Mouse (Mus musculus) layer of hippocampus, postnatal 25 days (tissue): Measurements from ENCODE around the gene Cx3cr1. TPM values are rescaled to one million over a fixed set of nuclear protein-coding genes. Genes with fewer than 3 reads are reported as not detected.

ENCODE experiments used
- DNase-seq, 2 experiments: peaks; one replicate each; pipeline ENCODE4 v3.0.0; 2022; ENCODE audit warnings: mixed read lengths in 2 of 2, low spot score in 1 of 2; ENCODE audit errors: extremely low spot score in 1 of 2
- total RNA-seq, 2 experiments: library from RNA; stranded (reverse); gene quantifications; 2 replicates each; pipeline ENCODE4 v1.2.3; 2021

Cx3cr1 gene
- total RNA-seq, 2 experiments from 2014 or later: 31.0 to 37.4 TPM

DNA sequence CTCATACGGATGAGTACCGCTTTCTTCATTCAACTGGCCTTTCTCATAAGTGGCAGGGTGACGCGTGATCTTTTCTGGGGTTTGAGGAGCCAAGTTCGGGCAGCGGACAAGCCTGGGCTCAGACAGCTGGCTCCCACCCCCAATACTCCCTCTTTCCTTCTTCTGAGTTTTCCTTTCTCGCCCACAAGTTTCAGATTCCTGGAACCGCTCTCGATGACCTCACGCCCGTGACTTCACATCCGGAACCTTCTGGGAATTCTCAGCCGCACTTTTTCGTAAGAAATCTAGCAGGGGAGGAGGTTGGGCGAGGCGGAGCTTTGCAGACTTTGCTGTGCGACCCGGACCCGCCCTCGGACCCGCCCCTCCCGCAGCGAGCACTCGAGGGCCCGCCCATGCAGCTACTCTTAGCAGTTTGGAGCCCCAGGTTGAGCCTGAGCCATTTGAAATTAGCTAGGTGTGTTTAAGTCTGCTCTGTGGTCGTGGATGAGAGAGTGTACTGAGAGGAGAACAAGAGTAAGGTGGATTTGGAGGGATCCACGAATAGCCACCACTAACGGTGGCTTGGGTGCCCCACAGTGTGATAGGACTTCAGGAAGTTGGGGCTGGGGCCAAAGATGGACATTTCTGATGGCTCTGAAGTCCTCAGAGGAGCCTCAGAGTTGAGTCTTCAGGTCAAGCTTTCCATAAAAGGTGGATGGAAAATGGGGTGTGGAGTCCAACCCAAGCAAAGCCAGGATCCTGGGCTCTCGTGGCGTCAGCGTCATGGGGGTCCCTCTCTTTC is 67.5 kb downstream of the Cx3cr1 start:
- peak in 1 of 2 experiments; percentile 35 for DNase-seq

DNA sequence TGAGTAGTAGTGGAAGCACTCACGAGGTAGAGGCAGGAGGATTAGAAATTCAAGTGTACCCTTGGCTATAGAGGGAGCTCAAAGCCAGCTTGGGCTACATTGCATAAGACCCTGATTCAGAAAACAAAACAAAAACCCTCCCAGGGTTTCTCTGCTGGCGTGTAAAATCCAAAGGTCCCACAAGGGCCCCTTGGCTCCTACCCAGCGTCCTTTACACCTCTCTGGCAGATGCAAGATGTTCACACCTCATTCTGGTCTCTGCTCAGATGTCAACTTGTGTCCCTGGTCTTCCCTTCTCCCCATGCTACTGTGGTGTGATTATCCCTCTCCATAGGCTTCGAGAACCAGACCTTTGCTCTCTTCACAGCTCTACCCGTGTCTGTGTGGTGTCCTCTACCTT is 68.9 kb downstream of the Cx3cr1 start:
- no peak for DNase-seq

- no peak for DNase-seq
These were observed 70.0 kb downstream of the Cx3cr1 start for GRCm38 (mm10) chr9:119999636-120000035.

DNA sequence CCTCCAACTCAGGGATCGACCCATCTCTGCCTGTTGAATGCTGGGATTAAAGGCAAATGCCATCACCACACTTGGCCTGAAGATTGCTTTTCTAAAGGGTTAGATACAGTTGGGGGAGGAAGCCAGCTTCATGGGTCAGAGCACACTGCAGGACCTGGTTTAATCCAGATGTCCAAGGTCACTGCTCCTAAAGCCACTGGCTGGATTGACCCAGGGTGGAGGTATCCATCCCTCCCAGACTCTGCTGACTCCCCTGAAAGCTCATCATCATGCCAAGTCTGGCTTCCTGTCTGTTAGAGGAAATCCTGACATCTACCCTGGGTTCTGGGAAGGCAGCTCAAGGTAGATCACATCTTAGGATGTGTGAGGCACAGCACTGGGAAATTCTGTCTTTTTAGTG is 70.9 kb downstream of the Cx3cr1 start:
- no peak for DNase-seq

DNA sequence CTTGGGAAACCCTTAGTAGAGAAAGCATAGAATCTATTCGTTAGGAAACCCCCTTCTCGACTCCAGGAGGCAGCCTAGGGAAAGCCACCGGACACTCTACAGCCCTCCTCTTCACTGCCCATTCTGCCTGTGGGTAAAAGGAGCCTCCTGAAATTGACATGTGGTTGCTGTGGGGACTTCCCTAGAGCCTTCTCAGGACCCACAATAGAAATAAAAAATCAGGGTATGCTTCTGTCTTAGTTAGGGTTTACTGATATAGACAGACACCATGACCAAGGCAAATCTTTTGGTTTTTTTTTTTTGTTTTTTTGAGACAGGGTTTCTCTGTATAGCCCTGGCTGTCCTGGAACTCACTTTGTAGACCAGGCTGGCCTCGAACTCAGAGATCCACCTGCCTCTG is 73.6 kb downstream of the Cx3cr1 start:
- no peak for DNase-seq

DNA sequence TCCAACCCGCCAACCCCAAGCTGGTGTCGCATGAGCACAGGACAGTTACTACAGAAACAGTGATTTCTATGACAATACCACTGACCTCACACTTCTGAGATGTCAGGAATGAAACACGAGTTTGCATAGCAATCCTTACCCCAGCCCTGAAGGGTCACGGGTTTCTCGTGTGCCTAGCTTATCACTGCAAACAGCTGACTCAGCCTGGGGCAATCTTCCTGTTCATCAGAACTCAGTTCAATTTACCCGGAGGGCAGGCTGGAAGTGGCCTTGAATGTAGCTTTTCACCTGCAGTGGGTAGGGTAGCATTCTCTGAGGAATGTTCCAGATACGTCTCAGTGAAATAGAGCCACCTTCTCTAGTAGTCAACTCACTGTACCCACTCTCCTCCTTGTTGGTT is 75.5 kb downstream of the Cx3cr1 start:
- no peak for DNase-seq

DNA sequence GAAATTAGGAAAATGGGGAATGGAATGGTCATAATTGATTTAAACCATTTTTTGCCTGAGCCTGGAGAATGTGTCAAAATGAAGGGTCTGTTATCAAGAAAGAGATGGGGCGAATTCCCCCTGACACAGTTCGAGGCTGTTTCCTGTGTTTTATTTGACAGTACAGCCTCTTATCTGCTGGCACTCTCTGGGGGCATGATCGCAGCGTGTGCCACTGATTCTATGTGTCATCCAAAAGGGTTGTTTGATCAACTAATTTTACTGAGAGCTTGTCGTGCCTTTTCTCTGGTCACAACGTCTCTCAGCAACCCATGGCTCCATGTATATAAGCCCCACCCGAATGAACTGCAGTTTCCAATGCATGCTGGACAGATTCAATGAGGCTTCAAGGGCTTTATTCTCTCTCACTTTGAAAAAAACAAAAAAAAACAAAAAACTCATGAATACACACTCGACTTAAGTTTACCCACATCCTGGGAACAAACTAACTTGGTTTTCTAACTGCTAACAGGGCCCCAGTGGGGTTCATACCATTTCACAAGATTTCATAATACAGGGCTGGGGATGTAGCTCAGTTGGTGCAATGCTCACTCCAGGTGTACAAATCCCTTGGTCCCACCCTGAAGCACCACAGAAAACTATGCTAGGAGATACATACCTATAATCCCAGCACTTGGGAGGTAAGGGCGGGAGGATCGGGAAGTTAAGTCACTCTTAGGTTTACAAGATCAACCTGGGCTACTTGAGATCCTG is 76.4 kb downstream of the Cx3cr1 start:
- DNase-seq: no peak

- no peak for DNase-seq
These were observed 78.4 kb downstream of the Cx3cr1 start for GRCm38 (mm10) chr9:119991310-119991709.

DNA sequence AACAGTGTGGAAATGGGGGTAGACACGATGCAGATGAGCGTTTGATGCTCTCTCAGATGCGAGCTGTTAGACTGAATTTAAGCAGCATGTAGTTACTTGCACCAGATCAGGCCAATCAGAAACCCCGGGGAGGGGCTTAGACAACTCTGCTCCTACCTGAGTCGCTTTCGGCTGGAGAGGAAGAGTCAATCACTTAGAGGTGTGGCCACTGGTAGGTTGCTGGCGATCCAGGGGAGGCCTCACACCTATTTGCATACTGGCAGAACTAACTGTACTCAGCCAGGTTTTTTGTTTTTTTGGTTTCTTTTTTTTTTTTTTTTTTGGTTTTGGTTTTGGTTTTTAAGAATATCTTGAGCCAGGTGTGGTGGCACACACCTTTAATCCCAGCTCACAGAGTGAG is 81.4 kb downstream of the Cx3cr1 start:
- no peak for DNase-seq

- no peak for DNase-seq
These were observed 83.7 kb downstream of the Cx3cr1 start for GRCm38 (mm10) chr9:119985881-119986574.

DNA sequence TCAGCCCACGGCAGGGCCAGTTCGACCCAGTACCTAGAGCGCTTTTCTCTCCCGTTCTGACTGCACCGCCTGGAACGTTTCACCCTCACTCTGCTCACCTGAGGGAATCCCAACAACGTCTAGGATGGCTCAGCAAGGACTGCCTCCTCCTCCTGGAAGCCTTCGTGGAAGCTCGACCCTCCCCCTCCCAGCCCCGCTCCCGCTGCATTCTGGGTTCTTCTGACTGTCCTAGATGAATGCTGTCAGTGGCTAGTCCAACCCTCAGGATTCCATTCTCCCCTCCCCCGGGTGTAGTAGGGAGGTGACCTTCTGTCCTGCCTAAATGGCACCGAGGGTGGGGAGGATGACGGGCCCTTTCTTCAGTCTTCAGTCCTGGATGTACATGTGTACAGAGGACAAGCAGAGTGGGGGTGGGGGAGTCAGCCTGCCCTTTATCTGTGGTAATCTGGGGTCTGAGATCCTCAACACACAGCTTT is 85.1 kb downstream of the Cx3cr1 start, which contains the start of gene Csrnp1:
Csrnp1 (minus strand) TSS at position 123 of the 476 bp plus-strand sequence.
- DNase-seq: no peak

GRCm38 (mm10) chr9:119983585-119984535 is 85.8 kb downstream of the Cx3cr1 start:
- peak; percentile 76 for DNase-seq

- DNase-seq: peak in 1 of 2 experiments; percentile 34
These were observed 86.6 kb downstream of the Cx3cr1 start for GRCm38 (mm10) chr9:119982956-119983551.

DNA sequence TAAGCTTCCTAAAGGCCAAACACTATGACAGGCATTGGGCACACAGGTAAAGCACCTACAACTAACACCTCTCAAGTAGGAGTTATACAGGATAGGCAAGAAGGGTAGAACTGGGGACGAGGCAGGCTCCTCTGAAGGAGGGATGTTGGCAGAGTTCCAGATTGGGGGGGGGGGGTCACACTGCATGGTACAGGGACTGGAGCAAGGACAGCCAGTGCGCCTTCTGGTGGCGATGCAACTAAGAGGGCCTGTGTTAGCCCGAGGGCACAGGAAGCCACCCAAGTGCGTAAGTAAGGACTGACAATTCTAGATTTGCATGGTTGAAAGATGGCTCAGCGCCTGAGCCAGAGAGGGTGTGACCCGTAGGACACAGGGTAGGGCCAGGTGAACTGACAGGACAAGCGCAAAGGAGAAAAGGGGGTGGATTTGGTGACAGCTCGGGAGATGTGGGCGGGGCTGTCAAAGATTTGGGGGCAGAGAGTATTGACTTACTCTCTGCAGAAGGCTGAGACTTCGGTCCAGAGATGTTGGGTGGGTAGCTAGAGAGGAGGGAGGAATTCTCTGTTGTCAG is 87.4 kb downstream of the Cx3cr1 start:
- DNase-seq: peak in 1 of 2 experiments; percentile 15

GRCm38 (mm10) chr9:119981183-119982179 is 88.2 kb downstream of the Cx3cr1 start:
- peak in 1 of 2 experiments; percentile 26 for DNase-seq

GRCm38 (mm10) chr9:119980770-119981182 is 88.9 kb downstream of the Cx3cr1 start:
- DNase-seq: no peak

GRCm38 (mm10) chr9:119979749-119980148 is 89.9 kb downstream of the Cx3cr1 start:
- no peak for DNase-seq
